Mouse (Mus musculus) right cerebral cortex, adult 18-20 months (tissue): ENCODE data around the gene Olfr729.

Experiments used
- DNase-seq: peaks from one replicate; pipeline ENCODE4 v3.0.0; 2022; ENCODE audit warnings: mixed read lengths

The Olfr729 gene

GRCm38 (mm10) chr14:50152810-50153209 is at the start of gene Olfr729:
TSS of gene Olfr729 (minus strand) at chr14:50152910.
- DNase-seq = no peak

- no peak for DNase-seq
Observed at GRCm38 (mm10) chr14:50188098-50188497, 35.4 kb upstream of the Olfr729 start, which contains the start of gene Olfr730. TSS of gene Olfr730 (minus strand) at chr14:50188198.

GRCm38 (mm10) chr14:50142580-50142979 is 10.1 kb downstream of the Olfr729 start, which contains the start of gene Olfr728:
TSS of gene Olfr728 (minus strand) at chr14:50142680.
- no peak for DNase-seq

- no peak for DNase-seq
Observed at GRCm38 (mm10) chr14:50122886-50123285, 29.8 kb downstream of the Olfr729 start, which contains the start of gene Olfr727. TSS of gene Olfr727 (plus strand) at chr14:50123186.
